Comparison of ENCODE assay signal across 11 mouse cellular contexts in genomic region chr11:102041350-102041949, GRCm38 (mm10). TPM values are rescaled to one million over a fixed set of nuclear protein-coding genes. Genes with fewer than 3 reads are reported as not detected.
DNase-seq lines count a peak whose midpoint lies in the region; ATAC-seq and TF ChIP-seq lines count a peak whose summit lies in the region.
"Had no signal": no experiment of that assay in that cellular context is flagged by ENCODE, and none has a peak within 500 bp of the region (broad histone marks: within the 10 kb centered on the region; RNA-seq: fewer than 3 reads in every experiment).

Cd300lg (plus strand) TSS chr11:102041509.

- no peak for TF ChIP-seq EP300 in stomach, postnatal 0 days (optimal IDR thresholded peaks at IDR 0.05)

- 50% methylated on average over 5 of the region's 5 CpGs for WGBS in stomach, embryonic 15.5 days
- WGBS in stomach, postnatal 0 days = 64% methylated on average over 5 of the region's 5 CpGs
- 41% methylated on average over 5 of the region's 5 CpGs for WGBS in intestine, postnatal 0 days

- H3K27me3 ChIP-seq in stomach, embryonic 15.5 days (replicated peaks) = no peaks in the 10 kb centered on the region
- no peaks in the 10 kb centered on the region for H3K27me3 ChIP-seq in stomach, postnatal 0 days (ENCODE audit: control insufficient read depth, insufficient read depth, low read length)
- no peaks in the 10 kb centered on the region for H3K27me3 ChIP-seq in intestine, postnatal 0 days (replicated peaks; ENCODE audit: control insufficient read depth, insufficient read depth, low read length)
- H3K27me3 ChIP-seq: hindbrain, embryonic 15.5 days had no signal

- no peaks in the 10 kb centered on the region for H3K36me3 ChIP-seq in stomach, embryonic 15.5 days
- no peaks in the 10 kb centered on the region for H3K36me3 ChIP-seq in stomach, postnatal 0 days (ENCODE audit: control insufficient read depth, insufficient read depth, low read length)
- no peaks in the 10 kb centered on the region for H3K36me3 ChIP-seq in intestine, postnatal 0 days (ENCODE audit: control insufficient read depth, insufficient read depth)
- H3K36me3 ChIP-seq: hindbrain, embryonic 15.5 days had no signal

- no peak within 1 kb of the TSS for H3K9ac ChIP-seq in stomach, embryonic 15.5 days
- H3K9ac ChIP-seq in stomach, postnatal 0 days (ENCODE audit: low read length) = no peak within 1 kb of the TSS
- H3K9ac ChIP-seq in intestine, postnatal 0 days (ENCODE audit: low read depth, low read length) = no peak within 1 kb of the TSS
- H3K9ac ChIP-seq: hindbrain, embryonic 15.5 days; lung, embryonic 14.5 days had no signal

- no peak within 1 kb of the TSS for H3K27ac ChIP-seq in stomach, embryonic 15.5 days
- no peak within 1 kb of the TSS for H3K27ac ChIP-seq in stomach, postnatal 0 days (replicated peaks)
- no peak within 1 kb of the TSS for H3K27ac ChIP-seq in intestine, postnatal 0 days (ENCODE audit: low read depth, low read length)
- H3K27ac ChIP-seq: hindbrain, embryonic 15.5 days had no signal

- H3K4me1 ChIP-seq in stomach, embryonic 15.5 days = 0 out of 2 replicates have a peak, but pooled peaks cover 6% of the 10 kb centered on the region
- no peaks in the 10 kb centered on the region for H3K4me1 ChIP-seq in stomach, postnatal 0 days (replicated peaks; ENCODE audit: control insufficient read depth, insufficient read depth)
- H3K4me1 ChIP-seq in intestine, postnatal 0 days (replicated peaks; ENCODE audit: control insufficient read depth, insufficient read depth, low read length) = no peaks in the 10 kb centered on the region

- H3K4me2 ChIP-seq in stomach, embryonic 15.5 days = 0 out of 2 replicates have a peak within 1 kb of the TSS, but pooled peaks have one; percentile 3
- H3K4me2 ChIP-seq in stomach, postnatal 0 days (replicated peaks; ENCODE audit: low read depth) = no peak within 1 kb of the TSS
- no peak within 1 kb of the TSS for H3K4me2 ChIP-seq in intestine, postnatal 0 days (replicated peaks; ENCODE audit: low read depth)
- H3K4me2 ChIP-seq: lung, embryonic 14.5 days had no signal

- TF ChIP-seq CTCF in stomach, postnatal 0 days (IDR thresholded peaks at IDR 0.05; ENCODE audit: low read depth) = no peak
- TF ChIP-seq CTCF in intestine, postnatal 0 days (IDR thresholded peaks at IDR 0.05; ENCODE audit: low read depth) = no peak

- ATAC-seq in stomach, embryonic 15.5 days (ENCODE audit: insufficient read depth, low FRiP score, low read depth) = no peak
- ATAC-seq in stomach, postnatal 0 days (ENCODE audit: low FRiP score, low TSS enrichment) = no peak
- ATAC-seq in granulocyte monocyte progenitor cell, adult 5-6 weeks (replicated peaks; ENCODE audit: poor library complexity, severe bottlenecking) = peak; percentile 94
- peak; percentile 29; the same call in 1 of the 2 replicates for ATAC-seq in monocyte, adult 5-6 weeks (replicated peaks; ENCODE audit: insufficient number of reproducible peaks, low FRiP score, low TSS enrichment, poor library complexity, severe bottlenecking)
- ATAC-seq in intestine, postnatal 0 days = no peak
- ATAC-seq: midbrain, embryonic 16.5 days had no signal

- DNase-seq in cerebellum, adult 9-11 months = peak; percentile 41
- DNase-seq in cerebellum, adult 8-10 months = no peak
- DNase-seq in stomach, postnatal 0 days (ENCODE audit: low spot score) = no peak
- no peak for DNase-seq in ovary, postnatal 14 days (ENCODE audit: low spot score)
- DNase-seq: lung, embryonic 14.5 days had no signal

- no peaks in the 10 kb centered on the region for H3K9me3 ChIP-seq in stomach, embryonic 15.5 days
- no peaks in the 10 kb centered on the region for H3K9me3 ChIP-seq in stomach, postnatal 0 days (ENCODE audit: control insufficient read depth, low read length)
- H3K9me3 ChIP-seq in intestine, postnatal 0 days (ENCODE audit: control insufficient read depth) = no peaks in the 10 kb centered on the region
- H3K9me3 ChIP-seq: hindbrain, embryonic 15.5 days had no signal

- H3K4me3 ChIP-seq in stomach, embryonic 15.5 days (replicated peaks) = no peak within 1 kb of the TSS
- H3K4me3 ChIP-seq in stomach, postnatal 0 days (ENCODE audit: low read depth, low read length) = no peak within 1 kb of the TSS
- H3K4me3 ChIP-seq in intestine, postnatal 0 days (ENCODE audit: low read depth, low read length) = no peak within 1 kb of the TSS
- H3K4me3 ChIP-seq: hindbrain, embryonic 15.5 days had no signal

RNA-seq across cellular contexts. Expression of gene Cd300lg, which starts in this region (rescaled TPM):
- 2.0 and 2.2 TPM in 2 replicates for polyA plus RNA-seq in stomach, embryonic 15.5 days (2015; fragmentation: Nextera tagmentation; extraction: Ambion mirVana)
- 3.0 and 3.4 TPM in 2 replicates for polyA plus RNA-seq in stomach, postnatal 0 days (2015; fragmentation: Nextera tagmentation; extraction: Ambion mirVana)
- total RNA-seq in granulocyte monocyte progenitor cell, adult 5-6 weeks (2014; fragmentation: Nextera tagmentation) = 0.26 and 1.1 TPM in 2 replicates
- total RNA-seq in granulocyte monocyte progenitor cell, adult 5-6 weeks (2017) = 0.36 and 2.0 TPM in 2 replicates
- 2.0 to 8.0 TPM (median 3.3 TPM) in 3 replicates for total RNA-seq in monocyte, adult 5-6 weeks (2017)
- polyA plus RNA-seq in intestine, postnatal 0 days (2015; fragmentation: Nextera tagmentation; extraction: Ambion mirVana) = 5.4 and 5.6 TPM in 2 replicates

Comparison
In these comparisons a context has a peak if more than half of its experiments do, and no peak if none do; other contexts are left out.
1. ATAC-seq: peak in granulocyte monocyte progenitor cell, adult 5-6 weeks (single experiment) and monocyte, adult 5-6 weeks (single experiment); none in stomach, embryonic 15.5 days (single experiment), stomach, postnatal 0 days (single experiment) and intestine, postnatal 0 days (single experiment).